Mouse (Mus musculus) spleen, adult 12 weeks (tissue): ENCODE data around the gene Epb41l1.

Source experiments
- DNase-seq: peaks from one replicate; pipeline ENCODE4 v3.0.0; 2022; ENCODE audit warnings: low spot score

The Epb41l1 gene

GRCm38 (mm10) chr2:156457343-156457717, 36.6 kb downstream of the Epb41l1 start:
- DNase-seq, result no peak

GRCm38 (mm10) chr2:156460470-156460869, 39.8 kb downstream of the Epb41l1 start:
- no peak for DNase-seq

- DNase-seq, result no peak
These were observed 41.7 kb downstream of the Epb41l1 start for GRCm38 (mm10) chr2:156462154-156463029.

- DNase-seq, result no peak
These were observed 43.7 kb downstream of the Epb41l1 start for GRCm38 (mm10) chr2:156464416-156464815.

GRCm38 (mm10) chr2:156467538-156467937, 46.8 kb downstream of the Epb41l1 start:
- no peak for DNase-seq

- no peak for DNase-seq
These were observed 48.2 kb downstream of the Epb41l1 start for GRCm38 (mm10) chr2:156468890-156469289.

GRCm38 (mm10) chr2:156469508-156469907, 48.8 kb downstream of the Epb41l1 start:
- no peak for DNase-seq

GRCm38 (mm10) chr2:156470938-156471337, 50.2 kb downstream of the Epb41l1 start:
- DNase-seq, result no peak

GRCm38 (mm10) chr2:156472336-156472735, 51.6 kb downstream of the Epb41l1 start:
- no peak for DNase-seq

GRCm38 (mm10) chr2:156473696-156474095, 53.0 kb downstream of the Epb41l1 start:
- no peak for DNase-seq

- DNase-seq, result no peak
These were observed 53.4 kb downstream of the Epb41l1 start for GRCm38 (mm10) chr2:156474111-156474510.

GRCm38 (mm10) chr2:156474891-156475284, 54.2 kb downstream of the Epb41l1 start:
- DNase-seq, result no peak

- no peak for DNase-seq
These were observed 54.8 kb downstream of the Epb41l1 start for GRCm38 (mm10) chr2:156475285-156476110.

GRCm38 (mm10) chr2:156476111-156476747, 55.5 kb downstream of the Epb41l1 start:
- no peak for DNase-seq

- no peak for DNase-seq
These were observed 56.0 kb downstream of the Epb41l1 start for GRCm38 (mm10) chr2:156476748-156477151.

- no peak for DNase-seq
These were observed 57.5 kb downstream of the Epb41l1 start for GRCm38 (mm10) chr2:156478046-156478690.

- DNase-seq, result no peak
These were observed 59.1 kb downstream of the Epb41l1 start for GRCm38 (mm10) chr2:156479833-156480232.

- DNase-seq, result no peak
These were observed 59.6 kb downstream of the Epb41l1 start for GRCm38 (mm10) chr2:156480267-156480666.

- DNase-seq, result peak; percentile 32
These were observed 61.6 kb downstream of the Epb41l1 start for GRCm38 (mm10) chr2:156482299-156482698.

- no peak for DNase-seq
These were observed 62.1 kb downstream of the Epb41l1 start for GRCm38 (mm10) chr2:156482764-156483163.

- no peak for DNase-seq
These were observed 62.5 kb downstream of the Epb41l1 start for GRCm38 (mm10) chr2:156483204-156483603.
